Mouse (Mus musculus) heart, postnatal 25 days (tissue): Measurements from ENCODE around the gene Kcnma1. TPM values are rescaled to one million over a fixed set of nuclear protein-coding genes. Genes with fewer than 3 reads are reported as not detected.

Experiments
- DNase-seq: peaks from one replicate; pipeline ENCODE4 v3.0.0; 2022; ENCODE audit warnings: low spot score
- intact Hi-C: fragments of 180-260 bp; cut with DNase I; formaldehyde crosslinking; loops from one replicate; pipeline ENCODE4 v1.15.1; 2025
- total RNA-seq, 2 experiments: library from RNA; stranded (reverse); gene quantifications; 2 replicates each; pipeline ENCODE4 v1.2.3; 2021

The Kcnma1 gene
- total RNA-seq, 2 experiments from 2014 or later: 0.45 to 0.81 TPM

GRCm38 (mm10) chr14:23243857-23244256 is 770.4 kb downstream of the Kcnma1 start:
- intact Hi-C loops: no loop called here
- no peak for DNase-seq

Other genes with a start within 250 kb of the Kcnma1 start
- gene Dlg5, start 231.4 kb upstream of the Kcnma1 start, total RNA-seq: 1 to 10 TPM; 7.9 to 8.4 TPM